Comparison of ENCODE assay signal across 7 mouse cellular contexts in the genomic region with DNA sequence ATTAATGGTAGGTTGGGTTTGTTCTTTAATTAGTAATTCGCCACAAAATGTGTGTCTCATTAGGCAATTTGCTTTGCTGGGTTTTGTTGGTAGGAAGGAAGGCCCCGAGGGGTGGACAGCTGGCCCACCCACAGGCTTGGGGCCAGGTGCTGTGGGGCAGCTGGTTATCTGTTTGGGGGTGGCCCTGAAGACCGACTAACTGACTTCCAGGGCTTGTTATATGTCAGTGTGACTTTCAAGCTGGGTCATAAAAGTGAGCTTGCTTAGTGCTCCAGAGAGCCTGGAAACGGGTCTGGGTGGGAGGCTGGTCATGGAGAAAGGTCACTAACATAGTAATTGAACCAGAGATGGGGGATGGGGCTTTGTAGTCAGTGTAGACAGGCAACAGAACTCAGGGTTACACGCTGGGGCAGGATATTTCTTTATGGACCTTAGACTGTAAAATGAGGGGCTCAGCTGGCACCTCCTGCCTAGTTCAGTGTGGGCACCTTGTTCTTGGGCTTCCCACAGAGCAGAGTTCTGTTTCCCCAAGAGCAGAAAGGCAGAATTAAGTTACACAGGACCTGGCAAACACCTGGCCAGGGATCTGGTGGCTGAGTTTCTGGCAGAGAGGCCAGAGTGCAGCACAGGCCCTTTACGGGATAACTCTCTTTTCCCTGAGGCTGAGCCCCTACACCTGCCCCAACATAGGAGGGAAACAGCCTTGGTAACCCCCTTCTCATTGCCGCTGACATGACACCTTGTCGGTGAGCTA. TPM values are rescaled to one million over a fixed set of nuclear protein-coding genes. Genes with fewer than 3 reads are reported as not detected.
A peak's percentile ranks its signal among the peaks of the same experiment; 100 is the strongest.
DNase-seq lines count a peak whose midpoint lies in the region; ATAC-seq and TF ChIP-seq lines count a peak whose summit lies in the region.

No protein-coding gene starts in this region.

- H3K27me3 ChIP-seq in midbrain, embryonic 14.5 days (ENCODE audit: control insufficient read depth, insufficient read depth, low read length) = no peaks in the 10 kb centered on the region
- H3K27me3 ChIP-seq in midbrain, embryonic 11.5 days (ENCODE audit: control insufficient read depth, insufficient read depth, low read length) = no peaks in the 10 kb centered on the region
- no peaks in the 10 kb centered on the region for H3K27me3 ChIP-seq in stomach, embryonic 16.5 days (ENCODE audit: control insufficient read depth, insufficient read depth, low read length)

- H3K27ac ChIP-seq in midbrain, embryonic 14.5 days (replicated peaks; ENCODE audit: low read depth, low read length) = 0 out of 2 replicates have a peak overlapping the region, but pooled peaks have one; percentile 8
- H3K27ac ChIP-seq in midbrain, embryonic 11.5 days (ENCODE audit: low read depth, low read length) = no peak overlapping the region
- 0 out of 2 replicates have a peak overlapping the region, but pooled peaks have one; percentile 32 for H3K27ac ChIP-seq in embryonic fibroblast, embryonic 13.5 days (ENCODE audit: insufficient read depth, low read length)
- peak overlapping the region; percentile 84 for H3K27ac ChIP-seq in stomach, embryonic 16.5 days (ENCODE audit: low read length)

- TF ChIP-seq CTCF in embryonic fibroblast, embryonic 13.5 days (IDR thresholded peaks at IDR 0.05; ENCODE audit: borderline replicate concordance, insufficient read depth, low read length) = no peak

- H3K4me2 ChIP-seq in midbrain, embryonic 14.5 days (ENCODE audit: low read length) = no peak overlapping the region
- no peak overlapping the region for H3K4me2 ChIP-seq in midbrain, embryonic 11.5 days
- peak overlapping the region; percentile 54 for H3K4me2 ChIP-seq in stomach, embryonic 16.5 days (ENCODE audit: low read depth, low read length)

- H3K9me3 ChIP-seq in midbrain, embryonic 14.5 days (ENCODE audit: control insufficient read depth, low read length) = no peaks in the 10 kb centered on the region
- H3K9me3 ChIP-seq in midbrain, embryonic 11.5 days (ENCODE audit: control insufficient read depth, low read length) = no peaks in the 10 kb centered on the region
- no peaks in the 10 kb centered on the region for H3K9me3 ChIP-seq in stomach, embryonic 16.5 days (replicated peaks; ENCODE audit: control insufficient read depth, low read length)

- no peak for TF ChIP-seq POLR2A in embryonic fibroblast, embryonic 13.5 days (IDR thresholded peaks at IDR 0.05; ENCODE audit: low read depth, low read length)

- no peaks in the 10 kb centered on the region for H3K36me3 ChIP-seq in midbrain, embryonic 14.5 days (ENCODE audit: control insufficient read depth, insufficient read depth, low read length)
- no peaks in the 10 kb centered on the region for H3K36me3 ChIP-seq in midbrain, embryonic 11.5 days (ENCODE audit: control insufficient read depth, insufficient read depth, low read length)
- H3K36me3 ChIP-seq in stomach, embryonic 16.5 days (ENCODE audit: control insufficient read depth, insufficient read depth, low read length) = no peaks in the 10 kb centered on the region

- H3K4me3 ChIP-seq in midbrain, embryonic 14.5 days (replicated peaks; ENCODE audit: low read depth, low read length) = no peak overlapping the region
- no peak overlapping the region for H3K4me3 ChIP-seq in midbrain, embryonic 11.5 days (ENCODE audit: low read depth, low read length)
- no peak overlapping the region for H3K4me3 ChIP-seq in embryonic fibroblast, embryonic 13.5 days (ENCODE audit: insufficient read depth, low read length)
- peak overlapping the region; percentile 38 for H3K4me3 ChIP-seq in stomach, embryonic 16.5 days (replicated peaks; ENCODE audit: low read length)

- no peak for ATAC-seq in midbrain, embryonic 14.5 days (ENCODE audit: low FRiP score, low TSS enrichment)
- ATAC-seq in midbrain, embryonic 11.5 days (ENCODE audit: low FRiP score) = no peak
- ATAC-seq in stomach, embryonic 16.5 days (ENCODE audit: insufficient read depth, low FRiP score) = no peak

- H3K4me1 ChIP-seq in midbrain, embryonic 14.5 days (ENCODE audit: control insufficient read depth, insufficient read depth, low read length) = peaks cover 4% of the 10 kb centered on the region
- peaks cover 6% of the 10 kb centered on the region; the same call in 1 of the 2 replicates for H3K4me1 ChIP-seq in midbrain, embryonic 11.5 days (ENCODE audit: control insufficient read depth, insufficient read depth, low read length)
- 0 out of 2 replicates have a peak, but pooled peaks cover 4% of the 10 kb centered on the region for H3K4me1 ChIP-seq in embryonic fibroblast, embryonic 13.5 days (ENCODE audit: control insufficient read depth, insufficient read depth, low read length)
- peaks cover 37% of the 10 kb centered on the region for H3K4me1 ChIP-seq in stomach, embryonic 16.5 days (ENCODE audit: control insufficient read depth, insufficient read depth, low read length)

- no peak for DNase-seq in midbrain, embryonic 14.5 days
- no peak for DNase-seq in midbrain, embryonic 11.5 days (ENCODE audit: low spot score, missing footprints)
- DNase-seq in kidney, postnatal 14 days = peak; percentile 36
- no peak for DNase-seq in thymus, postnatal 36 days
- no peak for DNase-seq in cerebellum, adult 11-12 months

- WGBS in midbrain, embryonic 14.5 days = 67% methylated on average over 8 of the region's 8 CpGs
- 68% methylated on average over 8 of the region's 8 CpGs for WGBS in midbrain, embryonic 11.5 days
- WGBS in stomach, embryonic 16.5 days = 47% methylated on average over 8 of the region's 8 CpGs

- H3K9ac ChIP-seq in midbrain, embryonic 14.5 days (replicated peaks; ENCODE audit: low read length) = no peak overlapping the region
- H3K9ac ChIP-seq in midbrain, embryonic 11.5 days (ENCODE audit: low read length) = no peak overlapping the region
- peak overlapping the region; percentile 65 for H3K9ac ChIP-seq in stomach, embryonic 16.5 days (ENCODE audit: low read length)

RNA-seq across cellular contexts. Expression of gene Calml4, which starts 0.6 kb away (rescaled TPM):
- polyA plus RNA-seq in midbrain, embryonic 14.5 days (2014; fragmentation: Nextera tagmentation; extraction: Ambion mirVana) = 7.1 TPM in 2 replicates
- 0.40 and 1.2 TPM in 2 replicates for polyA plus RNA-seq in midbrain, embryonic 11.5 days (2014; fragmentation: Nextera tagmentation; extraction: Ambion mirVana)
- polyA plus RNA-seq in embryonic fibroblast, embryonic 13.5 days (2011; ENCODE audit: insufficient read length, low read depth, missing spikeins) = 2.9 and 7.5 TPM in 2 replicates
- polyA plus RNA-seq in stomach, embryonic 16.5 days (2015; fragmentation: Nextera tagmentation; extraction: Ambion mirVana) = 44.3 and 47.7 TPM in 2 replicates

RNA-seq across cellular contexts. Expression of gene Cln6, which starts 19.9 kb away (rescaled TPM):
- 3.1 and 5.2 TPM in 2 replicates for polyA plus RNA-seq in midbrain, embryonic 14.5 days (2014; fragmentation: Nextera tagmentation; extraction: Ambion mirVana)
- polyA plus RNA-seq in midbrain, embryonic 11.5 days (2014; fragmentation: Nextera tagmentation; extraction: Ambion mirVana) = 7.9 and 8.5 TPM in 2 replicates
- polyA plus RNA-seq in embryonic fibroblast, embryonic 13.5 days (2011; ENCODE audit: insufficient read length, low read depth, missing spikeins) = 33.7 and 43.3 TPM in 2 replicates
- 20.0 and 22.7 TPM in 2 replicates for polyA plus RNA-seq in stomach, embryonic 16.5 days (2015; fragmentation: Nextera tagmentation; extraction: Ambion mirVana)

RNA-seq across cellular contexts. Expression of gene Fem1b, which starts 46.7 kb away (rescaled TPM):
- 71.5 and 103 TPM in 2 replicates for polyA plus RNA-seq in midbrain, embryonic 14.5 days (2014; fragmentation: Nextera tagmentation; extraction: Ambion mirVana)
- 62.5 and 63.7 TPM in 2 replicates for polyA plus RNA-seq in midbrain, embryonic 11.5 days (2014; fragmentation: Nextera tagmentation; extraction: Ambion mirVana)
- polyA plus RNA-seq in embryonic fibroblast, embryonic 13.5 days (2011; ENCODE audit: insufficient read length, low read depth, missing spikeins) = 37.3 and 41.2 TPM in 2 replicates
- 15.8 and 16.0 TPM in 2 replicates for polyA plus RNA-seq in stomach, embryonic 16.5 days (2015; fragmentation: Nextera tagmentation; extraction: Ambion mirVana)
